Mouse (Mus musculus) c-Kit-positive CD71-negative TER-119-negative erythroid progenitor cells, embryonic 14.5 days (primary cell): ENCODE data around the gene Cfd.
"Not testable (repeated sequence)": the region's sequence is repeated elsewhere in the genome, so short reads cannot be mapped to it uniquely, and the experiment has no call there.

Experiments used
- DNase-seq: peaks from one replicate; pipeline ENCODE4 v3.0.0-alpha.2; 2013; ENCODE audit warnings: low read depth

Gene Cfd

DNA sequence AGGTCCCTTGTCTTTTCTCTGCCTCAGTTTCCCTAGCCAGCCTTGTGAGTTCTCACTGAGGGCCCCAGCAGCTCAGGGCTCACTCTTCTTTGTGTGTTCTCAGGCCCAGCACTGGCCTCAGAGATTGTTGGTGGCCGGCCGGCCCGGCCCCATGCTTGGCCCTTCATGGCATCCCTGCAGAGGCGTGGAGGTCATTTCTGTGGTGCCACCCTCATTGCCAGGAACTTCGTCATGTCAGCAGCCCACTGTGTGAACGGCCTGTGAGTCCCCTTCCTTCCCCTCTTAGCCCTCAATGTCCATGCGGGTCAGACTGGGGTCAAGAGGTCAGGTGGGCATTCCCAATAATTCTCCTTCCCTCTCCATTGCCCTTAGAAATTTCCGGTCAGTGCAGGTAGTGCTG lies 4.0 kb upstream of the Cfd start:
- DNase-seq, result no peak

DNA sequence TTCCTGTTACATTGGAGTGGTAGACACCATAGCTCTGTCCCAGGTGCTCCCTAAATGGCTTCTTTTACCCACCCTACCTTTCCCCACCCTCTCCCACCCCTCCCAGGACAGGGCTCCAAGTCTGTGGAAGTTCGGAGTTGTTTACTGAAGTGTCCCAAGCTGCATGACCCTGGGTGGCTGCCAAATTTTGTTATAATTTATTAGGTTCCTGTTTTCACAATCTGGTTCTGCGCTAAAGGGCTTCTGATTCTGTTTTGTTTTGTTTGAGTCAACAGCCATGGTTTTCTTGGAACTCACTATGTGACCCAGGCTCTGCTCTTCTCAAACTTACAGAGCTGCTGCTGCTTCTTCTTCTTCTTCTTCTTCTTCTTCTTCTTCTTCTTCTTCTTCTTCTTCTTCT lies 1.3 kb upstream of the Cfd start:
- no peak for DNase-seq

DNA sequence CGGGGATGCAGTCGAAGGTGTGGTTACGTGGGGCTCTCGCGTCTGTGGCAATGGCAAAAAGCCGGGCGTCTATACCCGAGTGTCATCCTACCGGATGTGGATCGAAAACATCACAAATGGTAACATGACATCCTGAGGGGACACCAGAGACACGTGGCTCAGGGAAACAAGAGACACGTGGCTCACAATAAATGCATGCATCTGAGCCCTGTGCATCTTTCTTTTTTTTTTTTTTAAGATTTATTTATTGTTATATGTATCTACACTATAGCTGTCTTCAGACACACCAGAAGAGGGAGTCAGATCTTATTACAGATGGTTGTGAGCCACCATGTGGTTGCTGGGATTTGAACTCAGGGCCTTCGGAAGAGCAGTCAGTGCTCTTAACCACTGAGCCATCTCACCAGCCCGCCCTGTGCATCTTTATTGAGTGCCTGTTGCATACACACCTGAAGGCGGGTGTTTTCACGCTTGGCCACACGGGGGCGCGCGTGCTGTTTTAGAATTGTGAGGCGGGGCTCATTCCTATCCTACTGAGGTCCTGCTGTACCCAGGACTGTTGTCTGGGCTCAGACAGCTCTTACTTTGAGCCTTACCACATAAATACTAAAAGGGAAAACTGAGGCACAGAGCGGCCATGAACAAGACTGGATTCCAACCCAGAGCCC lies 1.9 kb downstream of the Cfd start:
- not testable (repeated sequence) for DNase-seq

DNA sequence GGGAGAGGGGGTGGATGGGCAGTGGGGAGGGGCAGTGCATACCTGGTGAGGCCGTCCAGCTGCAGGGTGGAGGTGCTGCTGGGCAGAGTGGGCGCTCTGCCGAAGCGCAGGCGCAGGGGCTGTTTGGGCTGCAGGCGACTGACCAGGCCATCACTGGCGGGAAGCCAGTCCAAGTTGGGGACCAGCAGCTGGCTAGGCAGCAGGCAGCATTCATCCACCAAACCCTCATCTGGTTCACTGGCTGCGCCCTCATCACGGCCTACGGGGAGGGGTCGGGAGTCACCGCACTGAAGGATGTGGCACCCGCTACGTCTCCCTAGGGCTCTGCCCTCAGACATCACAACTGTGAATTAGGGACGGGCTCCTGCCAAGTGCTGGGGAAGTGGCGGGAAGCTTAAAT lies 5.7 kb downstream of the Cfd start:
- DNase-seq, result no peak

DNA sequence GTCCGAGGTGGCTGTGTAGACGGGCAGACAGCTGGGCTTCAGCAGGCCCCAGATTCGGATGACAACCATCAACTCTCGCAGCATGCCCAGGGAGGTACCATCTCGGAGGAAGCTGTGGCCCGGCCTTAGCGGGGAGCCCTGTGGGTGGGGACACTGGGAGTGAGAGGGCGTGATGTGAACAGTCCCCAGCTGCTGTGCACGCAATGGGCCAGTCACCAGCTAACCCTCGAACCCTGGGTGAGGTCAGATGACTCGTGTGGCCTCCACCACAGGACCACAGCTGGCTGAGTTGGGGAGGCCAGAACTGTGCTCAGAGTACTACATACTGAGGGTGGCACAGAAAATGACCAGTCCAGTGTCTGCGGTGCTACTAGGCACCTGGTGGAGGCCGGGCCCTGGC lies 6.2 kb downstream of the Cfd start:
- DNase-seq, result no peak

DNA sequence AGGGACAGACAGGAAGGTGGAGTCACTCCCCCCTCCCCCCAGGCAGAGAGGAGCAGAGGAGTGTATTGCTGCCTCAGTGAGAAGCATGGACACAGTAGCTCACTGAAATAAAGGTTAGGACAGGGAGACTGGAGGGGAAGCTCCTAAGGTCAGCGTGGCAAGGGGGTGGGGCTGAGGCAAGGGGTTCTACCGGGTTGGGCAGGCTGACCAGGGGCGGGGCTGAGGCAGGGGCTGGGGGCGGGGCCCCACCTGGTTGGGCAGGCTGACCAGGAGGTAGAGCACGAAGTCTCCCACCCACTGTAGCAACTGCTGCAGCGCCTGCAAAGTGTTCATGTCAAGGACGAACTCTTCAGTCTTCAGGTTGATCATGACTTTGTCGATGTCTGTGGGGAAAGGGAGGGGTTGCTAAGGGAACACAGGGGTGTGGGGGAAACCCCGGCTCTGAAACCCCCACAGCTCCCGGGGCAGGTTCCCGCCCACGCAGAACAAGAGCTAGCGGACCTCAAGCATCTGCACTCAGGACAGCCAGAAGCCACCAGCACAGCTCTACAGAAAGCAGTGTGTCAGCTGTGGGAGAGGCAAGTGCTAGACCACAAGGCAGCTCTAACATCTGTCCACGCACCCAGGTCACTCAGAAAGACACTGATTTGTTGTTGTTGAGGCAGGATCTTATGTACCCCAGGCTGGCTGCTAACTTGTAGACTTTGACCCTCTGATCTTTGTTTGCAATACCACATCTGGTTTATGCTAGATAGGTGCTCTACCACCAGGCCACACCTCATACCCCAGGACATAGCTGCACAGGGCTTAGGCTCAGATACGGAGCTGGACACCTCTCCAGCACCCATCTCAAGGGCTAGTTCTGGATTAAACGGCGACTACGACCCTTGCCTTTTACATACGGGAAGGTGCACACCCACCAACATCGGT lies 6.9 kb downstream of the Cfd start:
- no peak for DNase-seq

DNA sequence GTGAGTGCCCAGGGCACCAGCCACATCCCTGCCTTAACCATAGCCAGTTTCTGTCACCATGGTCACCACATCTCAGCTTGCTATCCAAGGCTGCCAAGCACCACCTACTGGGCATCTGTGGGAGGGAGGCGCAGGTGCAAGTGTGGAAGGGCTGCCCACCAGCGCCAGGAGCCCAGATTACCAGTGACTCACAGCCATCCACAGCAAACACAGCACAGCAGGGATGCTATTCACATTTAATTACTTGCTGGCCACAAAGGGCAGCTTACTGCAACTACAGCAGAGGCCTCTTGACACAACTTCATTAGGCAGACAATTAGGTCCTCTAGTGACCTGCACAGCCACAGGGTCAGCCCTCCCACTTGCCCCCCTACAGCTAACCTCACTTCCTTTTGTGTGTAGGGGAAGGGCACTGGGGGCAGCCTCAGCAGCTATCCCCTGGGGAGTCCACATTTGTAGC lies 10.3 kb downstream of the Cfd start:
- DNase-seq, result no peak

DNA sequence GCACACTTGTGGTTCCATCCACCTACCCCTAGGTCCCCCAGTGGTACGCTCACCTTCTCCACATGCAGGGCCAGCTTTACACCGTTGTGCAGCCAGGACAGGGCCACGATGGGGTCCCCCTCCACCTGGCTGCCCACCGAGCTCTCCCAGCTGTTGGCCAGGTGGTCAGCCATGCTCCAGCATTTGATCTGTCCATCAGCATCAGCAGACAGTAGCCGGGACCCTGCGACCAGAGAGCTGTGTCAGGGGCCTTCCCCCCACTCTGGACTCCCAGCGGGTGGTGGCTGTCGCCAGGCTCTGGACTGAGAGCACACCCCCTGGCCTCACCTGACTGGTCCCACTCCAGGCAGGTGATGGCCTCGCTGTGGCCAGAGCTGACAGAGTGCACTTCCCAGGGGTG lies 16.1 kb downstream of the Cfd start:
- DNase-seq, result no peak

- no peak for DNase-seq
These were observed 16.8 kb downstream of the Cfd start for GRCm38 (mm10) chr10:79907415-79907814.

- peak; percentile 90 for DNase-seq
These were observed 17.8 kb downstream of the Cfd start, which contains the start of gene Med16 for GRCm38 (mm10) chr10:79908167-79909091. Gene Med16, minus strand, starts transcription at chr10:79908923.

GRCm38 (mm10) chr10:79909092-79909922 lies 18.7 kb downstream of the Cfd start:
- DNase-seq, result no peak

GRCm38 (mm10) chr10:79910556-79910955 lies 19.9 kb downstream of the Cfd start, which contains the start of gene Gm26602:
Gene Gm26602, plus strand, starts transcription at chr10:79910856.
- DNase-seq, result no peak

DNA sequence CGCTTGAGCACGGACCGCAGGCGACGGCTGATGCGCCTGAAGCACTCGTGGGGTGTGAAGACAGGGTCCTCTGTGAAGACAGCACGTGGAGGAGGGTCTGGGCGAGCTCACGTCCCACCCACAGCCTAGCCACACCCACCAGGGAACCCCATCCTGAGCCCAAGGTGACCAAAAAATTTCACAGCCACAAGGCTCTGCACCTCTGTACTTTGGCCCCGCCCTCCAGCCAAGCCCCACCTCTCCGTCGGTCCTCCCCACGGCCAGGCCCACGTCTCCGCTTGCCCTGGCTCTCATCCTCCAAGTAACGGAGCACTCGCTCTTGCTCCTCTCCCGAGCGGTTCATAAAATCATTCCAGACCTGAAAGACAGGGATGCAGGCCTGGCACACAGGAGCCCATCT lies 21.8 kb downstream of the Cfd start:
- DNase-seq, result no peak

DNA sequence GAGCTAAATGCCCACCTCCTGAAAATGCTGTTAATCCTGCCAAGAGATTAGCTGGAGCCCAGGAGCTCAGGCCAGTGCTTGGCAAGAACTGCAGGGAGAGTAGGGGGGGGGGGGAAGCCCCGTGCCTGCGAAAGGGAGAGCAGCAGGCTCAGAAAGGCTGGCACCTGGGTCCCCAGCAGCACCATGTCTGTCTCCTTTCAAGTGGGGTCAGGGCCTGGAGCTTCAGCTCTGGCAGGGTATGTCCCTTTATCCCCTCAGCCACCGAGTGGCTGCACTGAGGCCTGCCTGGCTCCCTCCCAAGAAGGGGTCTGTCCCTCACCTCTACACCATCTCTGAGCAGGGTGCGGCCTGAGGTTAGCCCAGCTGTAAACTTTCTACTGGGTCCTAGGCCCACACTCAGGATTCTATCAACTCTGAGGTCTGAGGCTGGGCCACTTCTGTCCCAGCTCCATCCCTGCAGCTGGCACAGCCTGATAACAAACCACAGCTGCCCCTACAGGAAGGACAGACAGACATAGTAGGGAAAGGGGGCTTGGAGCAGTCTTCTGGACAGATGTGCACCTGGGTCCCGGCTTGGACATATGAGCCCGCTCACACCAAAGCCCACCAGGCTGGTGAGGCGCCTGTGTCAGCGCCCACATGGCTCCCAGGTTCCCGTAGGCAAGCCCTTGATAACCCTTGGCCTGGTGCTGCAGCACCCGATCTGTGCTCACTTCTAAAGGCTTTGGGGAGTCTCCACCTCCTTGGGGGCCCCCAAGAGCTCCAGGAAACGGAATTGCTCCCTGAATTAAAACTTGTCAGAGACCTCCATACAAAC lies 23.7 kb downstream of the Cfd start:
- DNase-seq, result no peak

DNA sequence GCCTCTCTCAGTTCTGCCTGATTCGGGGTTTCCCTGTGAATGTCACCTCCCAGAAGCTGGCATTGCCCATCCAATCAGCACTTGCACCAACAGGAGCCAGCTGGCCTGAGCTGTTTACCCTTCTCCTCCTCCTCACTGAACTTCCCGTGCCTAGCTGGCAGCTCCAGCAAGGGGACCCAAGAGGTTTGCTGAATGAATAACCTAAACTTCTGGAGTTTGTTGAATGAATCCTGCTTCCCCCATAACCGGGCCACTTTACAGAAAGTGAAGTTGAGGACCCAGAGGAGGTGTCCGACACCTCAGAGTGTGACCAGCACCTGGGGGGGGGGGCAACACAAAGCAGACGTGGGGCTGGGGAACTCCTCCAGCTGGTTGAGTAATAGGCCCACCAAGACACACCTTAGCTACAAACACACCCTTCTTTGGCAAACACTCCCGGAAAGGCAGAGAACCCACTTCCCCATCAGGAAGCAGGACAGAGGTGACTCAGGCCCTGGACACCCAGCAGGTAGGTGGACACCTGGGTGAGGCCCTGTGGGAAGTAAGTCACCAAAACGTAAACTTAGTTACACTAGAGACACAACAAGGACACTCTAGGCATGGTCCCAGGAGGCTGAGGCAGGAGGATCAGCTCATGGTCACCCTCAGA lies 24.4 kb downstream of the Cfd start:
- no peak for DNase-seq

GRCm38 (mm10) chr10:79916081-79916480 lies 25.4 kb downstream of the Cfd start:
- DNase-seq, result no peak

DNA sequence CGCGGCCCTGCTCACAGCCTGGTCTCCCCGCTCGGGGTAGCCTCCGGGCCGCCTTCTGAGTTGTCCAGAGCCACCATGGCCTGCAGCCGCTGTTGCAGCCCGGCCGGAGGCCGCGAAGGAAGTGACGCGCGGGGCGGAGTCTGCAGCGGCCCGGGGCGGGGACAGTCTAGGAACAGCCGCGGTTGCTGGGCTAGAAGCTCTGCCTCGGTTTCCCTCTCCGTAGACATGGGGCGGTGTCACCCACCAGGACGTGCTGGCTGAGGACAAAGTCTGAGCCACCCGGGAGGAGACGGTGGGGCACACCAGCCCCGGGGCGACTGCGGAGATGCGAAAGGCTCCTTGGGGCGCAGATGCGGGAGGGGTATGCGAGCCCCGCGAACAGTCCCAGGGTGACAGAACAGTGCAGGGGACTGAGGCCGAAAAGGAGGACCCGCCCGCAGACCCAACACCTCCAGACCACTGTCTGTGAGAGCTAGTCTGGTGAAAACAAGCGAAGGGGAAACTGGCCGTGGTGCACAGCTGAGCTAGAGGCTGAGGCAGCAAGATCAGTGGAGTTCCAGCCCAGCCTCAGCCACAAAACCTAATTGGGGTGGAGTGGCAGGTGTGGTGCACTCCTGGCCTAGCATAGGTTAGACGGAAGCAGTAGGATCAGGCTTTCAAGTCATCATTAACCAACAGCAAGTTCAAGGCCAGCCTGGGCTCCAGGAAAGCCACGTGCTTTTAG lies 26.3 kb downstream of the Cfd start, which contains the start of gene Kiss1r:
Gene Kiss1r (plus strand): TSS at position 164 of the 724 bp plus-strand sequence.
- DNase-seq, result no peak

DNA sequence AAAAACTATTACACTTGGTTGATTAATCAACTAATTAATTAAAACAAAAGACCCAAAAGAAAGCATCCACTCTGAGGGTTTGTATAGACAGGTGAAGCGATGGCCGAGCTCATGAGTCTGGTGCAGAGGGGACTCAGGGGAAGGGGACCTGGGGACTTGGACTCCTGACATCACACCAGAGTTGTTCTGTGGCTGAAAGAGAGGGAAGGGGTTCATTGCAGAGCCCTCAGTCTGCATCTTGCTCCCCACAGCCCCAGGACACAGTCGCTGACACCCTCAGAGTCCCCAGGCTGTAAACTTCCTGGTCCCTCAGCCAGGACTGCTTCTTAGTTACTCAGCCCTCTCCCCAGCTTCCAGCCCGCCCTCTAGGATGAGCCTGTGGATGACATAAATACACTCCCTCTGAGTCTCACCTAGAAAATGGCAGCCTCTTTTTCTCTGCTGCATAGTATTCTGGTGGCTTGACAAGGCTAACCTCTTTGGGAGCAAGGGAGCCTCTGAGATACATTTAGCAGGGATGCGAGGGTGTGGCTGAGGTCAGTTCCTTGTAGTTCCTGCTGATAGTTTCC lies 27.0 kb downstream of the Cfd start:
- no peak for DNase-seq
